Mouse (Mus musculus) CH12.LX (cell line): ENCODE data around the gene Ndufa6.

ENCODE experiments used
- CTCF ChIP-seq, 2 experiments: IDR thresholded peaks in 1 of 2; conservative IDR thresholded peaks in 1 of 2; 2 replicates each; pipeline ENCODE4 v1.5.1; 2011 to 2012; ENCODE audit warnings: low read depth in 2 of 2, low read length in 2 of 2, improper control_type of control experiment in 1 of 2, inconsistent platforms in 1 of 2, mild to moderate bottlenecking in 1 of 2, moderate library complexity in 1 of 2
- HCFC1 ChIP-seq: IDR thresholded peaks from 2 replicates; pipeline ENCODE4 v1.6.1; 2012; ENCODE audit warnings: low read depth, mild to moderate bottlenecking, inconsistent platforms, low read length, improper control_type of control experiment
- MYC ChIP-seq: IDR thresholded peaks from 2 replicates; pipeline ENCODE4 v1.6.1; 2011; ENCODE audit warnings: low read depth, mild to moderate bottlenecking, improper control_type of control experiment, low read length
- POLR2A ChIP-seq: IDR thresholded peaks from 2 replicates; pipeline ENCODE4 v1.6.1; 2011; ENCODE audit warnings: low read depth, mild to moderate bottlenecking, improper control_type of control experiment, low read length
- ZKSCAN1 ChIP-seq: IDR thresholded peaks from 2 replicates; pipeline ENCODE4 v1.6.1; 2012; ENCODE audit warnings: low read depth, inconsistent platforms, low read length, improper control_type of control experiment, borderline replicate concordance

DNA sequence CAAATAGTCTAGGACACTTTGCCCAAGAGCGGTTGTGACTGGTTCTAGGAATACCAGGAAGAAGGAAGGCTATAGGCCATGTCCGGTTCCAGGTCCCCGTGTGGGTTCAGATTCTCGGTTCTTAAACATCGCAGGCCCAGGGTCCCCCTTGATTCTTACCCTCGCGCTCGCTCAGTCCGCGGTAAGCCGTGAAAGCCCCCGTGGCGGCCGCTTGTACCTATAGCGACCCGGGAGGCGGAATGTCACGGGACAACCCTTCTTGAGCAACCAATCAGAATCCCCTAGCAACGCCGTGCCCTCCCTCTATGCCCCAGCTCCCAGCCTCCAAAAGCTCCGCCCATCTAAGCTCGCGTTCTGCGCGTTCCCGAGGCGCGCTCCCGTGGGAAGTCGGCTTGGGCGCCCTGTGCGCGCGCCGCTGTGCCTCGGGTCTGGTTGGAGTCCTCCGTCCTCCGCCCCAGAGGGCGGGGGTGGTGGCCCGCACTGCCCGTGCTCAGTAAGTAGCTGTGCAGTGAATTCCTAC lies 15.5 kb downstream of the Ndufa6 start, which contains the start of the genes Naga, Pheta2 and Smdt1:
- TF ChIP-seq HCFC1 (peak; percentile 9; the same call in 1 of the 2 replicates), MYC (no peak), ZKSCAN1 (no peak), CTCF (conservative IDR thresholded peaks at IDR 0.05 in 1 of 2, IDR thresholded peaks at IDR 0.05 in 1 of 2; ENCODE audit: low read depth in 2 of 2, low read length in 2 of 2) (no peak), POLR2A (peak; percentile 74)
